Mouse (Mus musculus) limb, embryonic 11.5 days (tissue): ENCODE data around the gene Lhfp. TPM values are rescaled to one million over a fixed set of nuclear protein-coding genes. Genes with fewer than 3 reads are reported as not detected.
"Not testable (repeated sequence)": the region's sequence is repeated elsewhere in the genome, so short reads cannot be mapped to it uniquely, and the experiment has no call there.

Experiments
- ATAC-seq: fragments of 200-750 bp; cut with Nextera tagmentation; 2 replicates; pipeline ENCODE4 v1.8.0; 2017; ENCODE audit warnings: low read depth; ENCODE audit not compliant: insufficient number of reproducible peaks, low FRiP score, low TSS enrichment
- DNase-seq: peaks from one replicate; pipeline ENCODE4 v3.0.0-alpha.2; 2015; ENCODE audit warnings: low spot score
- H3K27ac ChIP-seq: fragments of 300-500 bp; sonication (generic); replicated peaks from 2 replicates; pipeline ENCODE4 v1.5.1; 2014; ENCODE audit warnings: low read depth, mild to moderate bottlenecking, low read length
- H3K27me3 ChIP-seq: fragments of 300-500 bp; sonication (generic); 2 replicates; pipeline ENCODE4 v1.6.1; 2014; ENCODE audit warnings: mild to moderate bottlenecking, low read length, mixed read lengths; ENCODE audit not compliant: control insufficient read depth, insufficient read depth
- H3K36me3 ChIP-seq: fragments of 300-500 bp; sonication (generic); 2 replicates; pipeline ENCODE4 v1.6.1; 2014; ENCODE audit warnings: mild to moderate bottlenecking, low read length, moderate library complexity, mixed read lengths; ENCODE audit not compliant: control insufficient read depth, insufficient read depth
- H3K4me1 ChIP-seq: fragments of 300-500 bp; sonication (generic); 2 replicates; pipeline ENCODE4 v1.6.1; 2014; ENCODE audit warnings: low read length, mixed read lengths; ENCODE audit not compliant: control insufficient read depth, insufficient read depth
- H3K4me2 ChIP-seq: fragments of 300-500 bp; sonication (generic); 2 replicates; pipeline ENCODE4 v1.6.1; 2014; ENCODE audit warnings: low read depth, mild to moderate bottlenecking, moderate library complexity; ENCODE audit not compliant: severe bottlenecking
- H3K4me3 ChIP-seq: fragments of 300-500 bp; sonication (generic); 2 replicates; pipeline ENCODE4 v1.5.1; 2014; ENCODE audit warnings: low read depth, low read length
- H3K9ac ChIP-seq: fragments of 300-500 bp; sonication (generic); 2 replicates; pipeline ENCODE4 v1.6.1; 2014; ENCODE audit warnings: mild to moderate bottlenecking, low read length
- H3K9me3 ChIP-seq: fragments of 300-500 bp; sonication (generic); 2 replicates; pipeline ENCODE4 v1.6.1; 2016; ENCODE audit warnings: low read length; ENCODE audit not compliant: control insufficient read depth
- WGBS: fragments of 180-500 bp; shearing (Covaris S2); extraction: QIAGEN DNeasy Blood & Tissue Kit; methylation state at CpG from one replicate; pipeline ENCODE4 v1.1.7; 2014; 5-methylcytosine and 5-hydroxymethylcytosine counted together
- polyA plus RNA-seq: library from polyadenylated mRNA; unstranded; fragments of >200 nt; fragmentation: Nextera tagmentation; extraction: Ambion mirVana; gene quantifications from 2 replicates; pipeline ENCODE4 v1.2.1, GENCODE M21; 2014

The Lhfp gene
- polyA plus RNA-seq, 1 experiment from 2014 or later, result 61.0 TPM

- Histone ChIP-seq H3K4me1 (peaks cover 3% of the 10 kb centered on the region; the same call in 1 of the 2 replicates), H3K27ac (no peak overlapping the region)
Measured at GRCm38 (mm10) chr3:53266116-53266515, 224.8 kb downstream of the Lhfp start.

GRCm38 (mm10) chr3:53267046-53267445, 225.7 kb downstream of the Lhfp start:
- WGBS, result 90% methylated on average over 3 of the region's 3 CpGs
- Histone ChIP-seq H3K4me1 (peaks cover 3% of the 10 kb centered on the region; the same call in 1 of the 2 replicates), H3K27me3 (no peaks in the 10 kb centered on the region), H3K9ac (no peak overlapping the region), H3K9me3 (peaks cover 2% of the 10 kb centered on the region; the same call in 1 of the 2 replicates), H3K36me3 (no peaks in the 10 kb centered on the region), H3K27ac (no peak overlapping the region), H3K4me3 (no peak overlapping the region), H3K4me2 (no peak overlapping the region)
- ATAC-seq (no peak), DNase-seq (no peak)

More at GRCm38 (mm10) chr3:53266116-53266515, 224.8 kb downstream of the Lhfp start:
- ATAC-seq, result no peak
- H3K36me3 ChIP-seq, result no peaks in the 10 kb centered on the region
- H3K9ac ChIP-seq, result no peak overlapping the region
- peaks cover 2% of the 10 kb centered on the region; the same call in 1 of the 2 replicates for H3K9me3 ChIP-seq
- DNase-seq, result no peak
- H3K27me3 ChIP-seq, result no peaks in the 10 kb centered on the region
- no peak overlapping the region for H3K4me3 ChIP-seq
- 91% methylated on average over 6 of the region's 6 CpGs for WGBS
- no peak overlapping the region for H3K4me2 ChIP-seq

- ATAC-seq, result no peak
- H3K4me2 ChIP-seq, result no peak overlapping the region
- no peak overlapping the region for H3K27ac ChIP-seq
- H3K9me3 ChIP-seq, result no peaks in the 10 kb centered on the region
- 94% methylated on average over 3 of the region's 3 CpGs for WGBS
- H3K4me1 ChIP-seq, result peaks cover 3% of the 10 kb centered on the region; the same call in 1 of the 2 replicates
- no peak overlapping the region for H3K4me3 ChIP-seq
- H3K27me3 ChIP-seq, result no peaks in the 10 kb centered on the region
- H3K36me3 ChIP-seq, result no peaks in the 10 kb centered on the region
- no peak for DNase-seq
- H3K9ac ChIP-seq, result no peak overlapping the region
Measured at GRCm38 (mm10) chr3:53273220-53273619, 231.9 kb downstream of the Lhfp start.

- H3K36me3 ChIP-seq, result no peaks in the 10 kb centered on the region
- no peak for DNase-seq
- no peak overlapping the region for H3K4me3 ChIP-seq
- H3K4me2 ChIP-seq, result no peak overlapping the region
- H3K4me1 ChIP-seq, result no peaks in the 10 kb centered on the region
- H3K27ac ChIP-seq, result no peak overlapping the region
- no peaks in the 10 kb centered on the region for H3K9me3 ChIP-seq
- no peak overlapping the region for H3K9ac ChIP-seq
- ATAC-seq, result no peak
- 87% methylated on average over 2 of the region's 2 CpGs for WGBS
- H3K27me3 ChIP-seq, result no peaks in the 10 kb centered on the region
Measured at GRCm38 (mm10) chr3:53277993-53278392, 236.7 kb downstream of the Lhfp start.

GRCm38 (mm10) chr3:53282005-53282404, 240.7 kb downstream of the Lhfp start:
- H3K36me3 ChIP-seq, H3K4me1 ChIP-seq, H3K9me3 ChIP-seq, H3K27ac ChIP-seq, H3K4me3 ChIP-seq, DNase-seq, H3K4me2 ChIP-seq, H3K27me3 ChIP-seq, H3K9ac ChIP-seq, ATAC-seq: not testable (repeated sequence)
- WGBS, result 88% methylated on average over 3 of the region's 3 CpGs

- Histone ChIP-seq H3K4me3 (no peak overlapping the region), H3K27ac (no peak overlapping the region), H3K9me3 (no peaks in the 10 kb centered on the region; the same call in 1 of the 2 replicates), H3K4me2 (no peak overlapping the region), H3K27me3 (no peaks in the 10 kb centered on the region), H3K36me3 (no peaks in the 10 kb centered on the region), H3K4me1 (no peaks in the 10 kb centered on the region), H3K9ac (no peak overlapping the region)
- DNase-seq (no peak), ATAC-seq (no peak)
- WGBS, result 85% methylated on average over 5 of the region's 5 CpGs
Measured at GRCm38 (mm10) chr3:53284023-53284422, 242.7 kb downstream of the Lhfp start.

- Histone ChIP-seq H3K4me2 (no peak overlapping the region), H3K27me3 (no peaks in the 10 kb centered on the region), H3K36me3 (no peaks in the 10 kb centered on the region), H3K9ac (no peak overlapping the region), H3K4me3 (no peak overlapping the region), H3K4me1 (no peaks in the 10 kb centered on the region), H3K27ac (no peak overlapping the region), H3K9me3 (no peaks in the 10 kb centered on the region; the same call in 1 of the 2 replicates)
- DNase-seq, result no peak
- no peak for ATAC-seq
- WGBS, result 81% methylated on average over 13 of the region's 13 CpGs
Measured at GRCm38 (mm10) chr3:53284471-53285177, 243.3 kb downstream of the Lhfp start.

GRCm38 (mm10) chr3:53288662-53289061, 247.3 kb downstream of the Lhfp start:
- no peak overlapping the region for H3K9ac ChIP-seq
- H3K36me3 ChIP-seq, result no peaks in the 10 kb centered on the region
- no peaks in the 10 kb centered on the region for H3K27me3 ChIP-seq
- no peaks in the 10 kb centered on the region; the same call in 1 of the 2 replicates for H3K9me3 ChIP-seq
- no peak overlapping the region for H3K27ac ChIP-seq
- H3K4me2 ChIP-seq, result no peak overlapping the region
- no peak overlapping the region for H3K4me3 ChIP-seq
- 0 out of 2 replicates have a peak, but pooled peaks cover 2% of the 10 kb centered on the region for H3K4me1 ChIP-seq
- 47% methylated on average over 9 of the region's 9 CpGs for WGBS
- DNase-seq (no peak), ATAC-seq (no peak)
